Mouse (Mus musculus) embryonic facial prominence, embryonic 12.5 days (tissue): ENCODE results near the gene Erc1. TPM values are rescaled to one million over a fixed set of nuclear protein-coding genes. Genes with fewer than 3 reads are reported as not detected.

Source experiments
- ATAC-seq: fragments of 200-750 bp; cut with Nextera tagmentation; 2 replicates; pipeline ENCODE4 v1.8.0; 2017; ENCODE audit not compliant: insufficient number of reproducible peaks, insufficient read depth, low FRiP score, low TSS enrichment
- H3K27ac ChIP-seq: fragments of 300-500 bp; sonication (generic); 2 replicates; pipeline ENCODE4 v1.5.1; 2016; ENCODE audit warnings: mild to moderate bottlenecking
- H3K27me3 ChIP-seq: fragments of 300-500 bp; sonication (generic); 2 replicates; pipeline ENCODE4 v1.6.1; 2016; ENCODE audit warnings: mild to moderate bottlenecking, moderate library complexity
- H3K36me3 ChIP-seq: fragments of 300-500 bp; sonication (generic); 2 replicates; pipeline ENCODE4 v1.6.1; 2016; ENCODE audit warnings: mild to moderate bottlenecking
- H3K4me1 ChIP-seq: fragments of 300-500 bp; sonication (generic); 2 replicates; pipeline ENCODE4 v1.6.1; 2016
- H3K4me2 ChIP-seq: fragments of 300-500 bp; sonication (generic); replicated peaks from 2 replicates; pipeline ENCODE4 v1.6.1; 2016; ENCODE audit warnings: mild to moderate bottlenecking, moderate library complexity
- H3K4me3 ChIP-seq: fragments of 300-500 bp; sonication (generic); 2 replicates; pipeline ENCODE4 v1.5.1; 2016; ENCODE audit warnings: mild to moderate bottlenecking
- H3K9ac ChIP-seq: fragments of 300-500 bp; sonication (generic); 2 replicates; pipeline ENCODE4 v1.6.1; 2016; ENCODE audit warnings: mild to moderate bottlenecking, moderate library complexity
- H3K9me3 ChIP-seq: fragments of 300-500 bp; sonication (generic); 2 replicates; pipeline ENCODE4 v1.6.1; 2016; ENCODE audit warnings: mild to moderate bottlenecking, moderate library complexity
- WGBS: fragments of 180-500 bp; shearing (Covaris S2); methylation state at CpG from one replicate; pipeline ENCODE4 v1.1.7; 2016; 5-methylcytosine and 5-hydroxymethylcytosine counted together
- polyA plus RNA-seq: library from polyadenylated mRNA; unstranded; fragments of >200 nt; fragmentation: Nextera tagmentation; extraction: Ambion mirVana; gene quantifications from 2 replicates; pipeline ENCODE4 v1.2.1, GENCODE M21; 2016

Gene Erc1
- polyA plus RNA-seq, 1 experiment from 2014 or later, result 32.1 TPM

- H3K4me3 ChIP-seq, result peak within 1 kb of the TSS; percentile 79
- peak within 1 kb of the TSS; percentile 90 for H3K4me2 ChIP-seq
- peaks cover 12% of the 10 kb centered on the region for H3K27me3 ChIP-seq
- ATAC-seq, result peak; percentile 65
- under 1% methylated on average over 90 of the region's 120 CpGs for WGBS
- H3K9me3 ChIP-seq, result no peaks in the 10 kb centered on the region
- H3K9ac ChIP-seq, result peak within 1 kb of the TSS; percentile 79
- no peak within 1 kb of the TSS for H3K27ac ChIP-seq
- H3K4me1 ChIP-seq, result peaks cover 15% of the 10 kb centered on the region; the same call in 1 of the 2 replicates
- no peaks in the 10 kb centered on the region for H3K36me3 ChIP-seq
These were observed 304.0 kb downstream of the Erc1 start, which contains the start of gene Wnt5b for GRCm38 (mm10) chr6:119543803-119544517. Gene Wnt5b, minus strand, starts transcription at chr6:119544347.

DNA sequence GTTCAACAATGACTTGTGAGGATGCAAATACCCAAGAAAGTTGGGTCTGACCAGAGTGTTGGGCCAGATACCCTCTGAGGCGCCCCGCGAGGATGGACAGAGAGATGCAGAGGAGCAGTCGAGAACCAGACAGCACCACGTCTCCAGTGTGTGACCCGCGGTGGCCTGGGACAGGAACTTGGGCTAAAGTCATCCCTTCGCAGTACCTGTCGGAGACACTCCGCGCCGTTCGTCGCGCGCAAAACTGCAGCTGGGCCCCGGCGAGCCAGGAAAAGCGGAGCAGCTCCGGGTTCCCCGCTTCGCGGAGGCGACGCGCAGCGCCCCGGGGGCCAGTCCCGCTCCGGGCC lies 304.5 kb downstream of the Erc1 start:
- Histone ChIP-seq H3K9me3 (no peaks in the 10 kb centered on the region), H3K4me2 (peak overlapping the region; percentile 90), H3K27ac (no peak overlapping the region), H3K27me3 (peaks cover 12% of the 10 kb centered on the region), H3K4me1 (peaks cover 19% of the 10 kb centered on the region; the same call in 1 of the 2 replicates), H3K36me3 (no peaks in the 10 kb centered on the region), H3K9ac (peak overlapping the region; percentile 79), H3K4me3 (peak overlapping the region; percentile 79)
- WGBS, result under 1% methylated on average over 30 of the region's 30 CpGs
- 0 out of 2 replicates have a peak, but pooled peaks have one; percentile 18 for ATAC-seq

- Histone ChIP-seq H3K4me2 (no peak overlapping the region), H3K27me3 (no peaks in the 10 kb centered on the region), H3K9me3 (no peaks in the 10 kb centered on the region), H3K27ac (no peak overlapping the region), H3K36me3 (no peaks in the 10 kb centered on the region), H3K9ac (no peak overlapping the region), H3K4me1 (peaks cover 10% of the 10 kb centered on the region; the same call in 1 of the 2 replicates), H3K4me3 (no peak overlapping the region)
- WGBS, result 74% methylated on average over 12 of the region's 12 CpGs
- ATAC-seq, result no peak
These were observed 312.1 kb downstream of the Erc1 start for GRCm38 (mm10) chr6:119535867-119536266.

DNA sequence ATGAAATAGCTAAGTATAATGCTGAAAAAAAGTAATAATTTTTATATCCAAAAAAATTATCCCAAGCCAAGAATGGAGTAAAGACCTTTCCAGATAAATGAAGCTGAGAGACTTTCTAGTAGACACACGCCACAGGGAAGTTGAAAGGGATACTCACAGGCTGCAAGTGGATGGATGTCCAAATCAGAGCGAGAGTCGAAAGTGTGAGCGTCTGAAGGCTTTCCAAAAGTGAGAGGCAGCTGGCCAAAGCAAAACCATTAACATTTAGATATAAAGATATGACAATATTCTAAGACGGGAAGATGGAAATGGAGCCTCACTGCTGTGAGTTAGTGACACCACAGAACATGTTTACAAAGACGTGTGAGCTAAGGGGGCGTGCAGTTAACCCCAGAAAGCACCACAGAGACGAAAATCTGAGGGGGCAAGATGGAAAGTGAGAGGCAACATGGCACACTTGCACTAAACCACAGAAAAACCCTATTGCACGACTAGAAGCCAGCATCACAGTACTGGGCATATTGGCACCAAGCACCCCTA lies 314.7 kb downstream of the Erc1 start:
- Histone ChIP-seq H3K4me2 (no peak overlapping the region), H3K27me3 (no peaks in the 10 kb centered on the region), H3K27ac (no peak overlapping the region), H3K9me3 (no peaks in the 10 kb centered on the region), H3K4me1 (peaks cover 3% of the 10 kb centered on the region; the same call in 1 of the 2 replicates), H3K4me3 (no peak overlapping the region), H3K36me3 (no peaks in the 10 kb centered on the region), H3K9ac (no peak overlapping the region)
- WGBS, result 82% methylated on average over 9 of the region's 9 CpGs
- ATAC-seq, result no peak

- no peaks in the 10 kb centered on the region for H3K27me3 ChIP-seq
- no peaks in the 10 kb centered on the region for H3K4me1 ChIP-seq
- no peak for ATAC-seq
- H3K36me3 ChIP-seq, result no peaks in the 10 kb centered on the region
- H3K9ac ChIP-seq, result no peak overlapping the region
- no peak overlapping the region for H3K4me2 ChIP-seq
- WGBS, result 86% methylated on average over 3 of the region's 3 CpGs
- H3K4me3 ChIP-seq, result no peak overlapping the region
- H3K9me3 ChIP-seq, result no peaks in the 10 kb centered on the region
- no peak overlapping the region for H3K27ac ChIP-seq
These were observed 318.3 kb downstream of the Erc1 start for GRCm38 (mm10) chr6:119529659-119530058.

GRCm38 (mm10) chr6:119526498-119526897 lies 321.5 kb downstream of the Erc1 start:
- no peak overlapping the region for H3K4me3 ChIP-seq
- H3K36me3 ChIP-seq, result no peaks in the 10 kb centered on the region
- 70% methylated on average over 5 of the region's 5 CpGs for WGBS
- peaks cover 11% of the 10 kb centered on the region; the same call in 1 of the 2 replicates for H3K4me1 ChIP-seq
- H3K27ac ChIP-seq, result no peak overlapping the region
- H3K9ac ChIP-seq, result no peak overlapping the region
- ATAC-seq, result no peak
- H3K4me2 ChIP-seq, result no peak overlapping the region
- H3K27me3 ChIP-seq, result no peaks in the 10 kb centered on the region
- H3K9me3 ChIP-seq, result no peaks in the 10 kb centered on the region

- WGBS, result 32% methylated on average over 3 of the region's 3 CpGs
- H3K36me3 ChIP-seq, result no peaks in the 10 kb centered on the region
- H3K9me3 ChIP-seq, result no peaks in the 10 kb centered on the region
- no peak overlapping the region for H3K9ac ChIP-seq
- ATAC-seq, result no peak
- no peak overlapping the region for H3K4me2 ChIP-seq
- peaks cover 11% of the 10 kb centered on the region; the same call in 1 of the 2 replicates for H3K4me1 ChIP-seq
- no peaks in the 10 kb centered on the region for H3K27me3 ChIP-seq
- no peak overlapping the region for H3K4me3 ChIP-seq
- 0 out of 2 replicates have a peak overlapping the region, but pooled peaks have one; percentile 30 for H3K27ac ChIP-seq
These were observed 326.0 kb downstream of the Erc1 start for GRCm38 (mm10) chr6:119521931-119522391.

DNA sequence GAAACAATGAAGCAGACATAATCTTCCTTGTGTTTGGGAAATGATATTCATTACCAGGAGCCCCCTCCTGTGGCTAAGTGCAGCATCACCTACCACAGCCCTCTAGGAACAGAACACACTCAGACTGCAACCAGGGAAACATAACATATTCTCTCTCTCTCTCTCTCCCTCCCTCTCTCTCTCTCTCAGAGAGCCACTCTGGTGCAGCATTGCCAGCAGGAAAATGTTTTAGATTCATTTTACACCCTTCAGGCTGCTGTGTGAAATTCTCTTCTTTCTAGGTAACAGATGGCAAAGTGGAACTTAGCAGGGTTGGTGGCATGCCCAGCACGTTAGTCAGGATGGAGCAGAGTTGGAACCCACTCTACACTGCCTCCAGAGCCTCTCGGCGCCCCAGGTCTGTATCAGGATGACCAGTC lies 326.5 kb downstream of the Erc1 start:
- Histone ChIP-seq H3K27ac (no peak overlapping the region), H3K9ac (no peak overlapping the region), H3K27me3 (no peaks in the 10 kb centered on the region), H3K9me3 (no peaks in the 10 kb centered on the region), H3K4me3 (no peak overlapping the region), H3K4me1 (peaks cover 11% of the 10 kb centered on the region; the same call in 1 of the 2 replicates), H3K36me3 (no peaks in the 10 kb centered on the region), H3K4me2 (no peak overlapping the region)
- WGBS, result 78% methylated on average over 3 of the region's 3 CpGs
- ATAC-seq, result no peak

Other genes starting within 250 kb of the Erc1 start
- gene Rad52, start 54.5 kb upstream of the Erc1 start, polyA plus RNA-seq, result 26.4 and 27.8 TPM in 2 replicates
- 58.9 and 60.3 TPM in 2 replicates for gene Wnk1, start 190.5 kb upstream of the Erc1 start, polyA plus RNA-seq
- gene Ninj2, start 245.2 kb upstream of the Erc1 start, polyA plus RNA-seq, result not detected in 2 replicates